Mouse (Mus musculus): ENCODE measurements at regions not wholly inside any gene's neighbourhood (a gene's known extent, or its start where the extent isn't known, plus 50 kb on each side); places are given as distances from the start of the nearest gene placed in this dataset.

DNA sequence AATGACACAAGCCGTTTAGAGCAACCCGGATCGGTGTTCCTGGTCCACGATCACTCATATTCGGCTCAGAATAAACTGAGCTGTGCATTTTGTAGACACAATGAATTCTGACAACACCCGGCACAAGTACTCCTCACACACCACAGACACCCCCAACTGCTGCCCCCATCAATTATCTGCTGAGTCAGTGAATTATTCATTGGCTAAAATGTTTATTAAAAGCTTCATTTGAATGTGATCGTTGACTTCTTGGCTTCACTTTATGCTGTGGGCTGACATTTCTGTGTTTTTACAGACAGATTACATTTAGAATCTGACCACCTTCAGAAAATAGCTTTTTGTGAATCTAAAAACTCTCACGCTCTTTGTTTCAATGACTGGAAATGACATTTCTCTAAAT is 59.1 kb upstream of the Acan start:
- no peak for TF ChIP-seq CTCF (IDR thresholded peaks at IDR 0.05; ENCODE audit: borderline replicate concordance, insufficient read depth, low read length)
- TF ChIP-seq POLR2A (IDR thresholded peaks at IDR 0.05; ENCODE audit: low read depth, low read length) = no peak
